Mouse (Mus musculus): ENCODE measurements around the gene Flvcr1.
A peak's percentile ranks its signal among the peaks of the same experiment; 100 is the strongest.

Gene Flvcr1

DNA sequence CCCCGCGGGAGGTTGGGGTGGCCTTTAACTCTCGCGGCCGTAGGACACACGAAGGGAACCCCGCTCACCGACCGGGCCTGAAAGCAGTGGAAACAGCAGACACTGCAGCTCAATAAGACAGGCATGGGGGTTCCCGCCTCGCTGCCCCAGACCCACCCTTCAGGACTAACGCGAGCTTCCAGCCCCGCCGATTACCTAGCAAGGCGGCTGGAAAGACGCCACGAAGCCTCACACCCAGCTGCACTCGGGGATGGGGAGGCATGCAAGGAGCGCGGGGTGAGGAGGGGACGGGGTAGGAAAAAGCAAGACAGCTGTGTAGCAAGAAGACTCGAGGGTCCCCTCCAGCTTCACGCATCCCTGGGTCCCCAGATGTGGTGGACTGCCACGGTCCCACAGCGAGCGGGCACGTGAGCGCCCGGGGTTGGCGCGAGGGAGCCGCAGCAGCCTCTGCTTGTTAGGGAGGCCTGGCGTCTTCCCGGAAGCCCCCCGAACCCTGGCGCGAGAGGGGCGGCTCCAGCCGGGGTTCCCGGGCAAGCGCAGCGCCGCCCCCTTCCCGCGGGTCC is 47.4 kb downstream of the Flvcr1 start:
- peak; percentile 44 for DNase-seq

DNA sequence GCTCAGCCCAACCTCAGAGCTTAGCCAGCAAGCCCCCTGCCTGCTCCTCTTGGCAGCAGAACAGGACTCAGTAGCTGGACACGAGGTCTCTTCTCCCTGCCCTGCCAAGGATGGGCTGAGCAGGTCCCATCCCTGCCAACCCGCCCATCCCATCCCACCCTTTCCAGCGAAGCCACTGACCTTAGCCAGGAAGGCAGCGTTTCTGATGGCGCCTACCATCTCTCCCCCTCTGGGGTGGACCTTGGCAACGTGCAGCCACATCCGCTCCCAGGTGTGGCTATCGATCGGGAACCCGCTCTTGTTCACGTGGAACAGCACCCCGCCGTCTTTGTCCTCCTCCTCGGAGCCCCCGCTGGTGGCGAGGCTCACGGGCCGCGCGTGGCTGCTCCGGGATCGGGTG is 48.0 kb downstream of the Flvcr1 start:
- DNase-seq, result no peak

DNA sequence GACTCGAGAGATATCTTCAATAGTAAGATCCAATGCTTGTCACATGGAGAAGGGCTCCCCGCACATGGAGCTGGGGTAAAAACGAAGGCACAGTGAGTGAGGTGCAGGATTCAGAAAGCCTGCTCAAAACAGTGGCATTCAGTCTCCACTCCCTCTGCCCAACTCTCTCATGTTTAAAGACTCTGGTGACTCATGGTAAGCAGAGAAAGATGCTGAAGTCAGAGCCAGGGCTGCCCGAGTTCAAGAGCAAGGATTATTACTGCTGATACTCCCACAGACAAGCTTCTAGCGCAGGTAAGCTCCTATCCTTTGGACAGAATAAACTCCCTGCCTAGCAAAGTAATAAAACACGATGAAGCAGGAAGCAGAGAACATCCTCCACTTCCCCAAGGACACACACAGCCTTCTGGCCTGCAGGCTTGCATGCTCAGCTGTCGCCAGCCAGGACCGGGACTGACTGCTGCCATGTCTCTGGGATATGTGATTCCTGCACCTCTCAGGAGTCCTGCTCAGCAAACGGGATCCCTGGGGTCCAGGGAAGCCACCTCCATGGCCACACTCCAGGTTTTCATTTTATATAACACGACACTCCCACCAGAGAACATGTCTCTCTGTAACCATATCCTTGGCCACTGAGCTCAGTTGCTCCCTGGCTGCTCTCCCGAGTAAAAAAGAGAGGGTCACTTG is 48.9 kb downstream of the Flvcr1 start:
- no peak for DNase-seq

DNA sequence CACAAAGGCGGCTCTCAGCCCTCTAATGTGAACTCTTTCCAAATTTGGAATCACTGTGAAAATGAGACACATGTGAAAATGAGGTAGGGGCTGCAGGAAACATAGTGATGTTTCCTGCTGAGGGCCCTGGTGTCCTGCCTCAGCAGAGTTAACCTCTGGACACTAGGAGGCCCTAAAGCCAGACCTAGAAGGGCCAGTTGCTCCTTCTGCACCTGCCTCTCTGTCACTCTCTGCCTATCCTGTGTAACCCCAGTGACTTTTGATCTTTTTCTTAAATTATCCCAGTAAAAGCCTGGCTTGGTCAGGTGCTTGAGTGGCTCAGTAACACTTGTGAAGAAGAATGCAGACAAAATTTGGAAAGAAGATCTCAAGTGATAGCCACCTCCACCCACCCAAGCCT is 51.1 kb downstream of the Flvcr1 start:
- no peak for DNase-seq

DNA sequence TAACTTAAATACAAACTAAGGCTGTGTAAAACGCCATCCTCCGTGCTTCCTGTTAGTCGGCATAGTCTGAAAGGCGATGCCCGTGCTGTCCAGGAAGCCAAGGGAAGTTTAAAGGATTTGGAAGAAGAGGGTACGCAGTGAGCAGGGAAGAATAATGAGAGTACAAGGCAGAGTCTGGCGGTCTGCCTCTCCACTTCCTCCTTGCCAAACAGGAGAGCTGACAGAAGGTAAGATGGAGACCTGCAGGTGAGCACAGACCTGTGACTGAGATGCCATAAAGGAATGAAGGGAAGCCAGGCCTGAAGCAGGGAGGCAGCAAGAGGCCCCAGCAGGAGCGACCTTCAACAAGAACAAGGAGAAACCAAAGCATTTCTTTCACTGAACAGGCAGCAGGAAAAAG is 51.8 kb downstream of the Flvcr1 start:
- no peak for DNase-seq

DNA sequence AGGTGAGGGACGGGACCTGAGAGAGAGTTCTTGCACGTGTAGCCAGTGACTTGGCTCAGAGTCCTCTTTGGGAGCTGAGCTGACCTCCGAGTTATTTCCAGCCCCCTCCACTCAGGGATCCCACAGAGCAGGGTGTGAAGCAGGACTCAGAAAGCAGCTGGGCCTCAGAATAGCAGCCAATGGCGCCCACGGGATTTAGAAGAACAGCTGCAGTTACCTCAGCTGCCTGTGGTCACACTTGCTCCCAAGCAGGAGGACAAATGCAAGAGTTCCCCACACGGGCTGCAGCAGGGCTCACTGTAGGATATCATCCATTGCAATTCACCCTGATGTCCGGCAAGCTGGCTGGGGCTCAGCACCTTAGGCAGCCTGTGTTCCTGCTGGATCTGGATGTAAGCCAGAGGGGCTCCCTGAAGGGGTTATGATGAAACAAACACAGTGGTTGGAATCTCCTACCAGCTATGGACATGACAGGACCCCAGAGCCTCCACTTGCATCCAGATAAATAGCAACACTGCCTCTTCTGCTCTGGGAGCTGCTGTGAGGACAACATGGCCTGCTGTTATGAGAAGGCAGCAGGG is 53.3 kb downstream of the Flvcr1 start:
- DNase-seq, result no peak

DNA sequence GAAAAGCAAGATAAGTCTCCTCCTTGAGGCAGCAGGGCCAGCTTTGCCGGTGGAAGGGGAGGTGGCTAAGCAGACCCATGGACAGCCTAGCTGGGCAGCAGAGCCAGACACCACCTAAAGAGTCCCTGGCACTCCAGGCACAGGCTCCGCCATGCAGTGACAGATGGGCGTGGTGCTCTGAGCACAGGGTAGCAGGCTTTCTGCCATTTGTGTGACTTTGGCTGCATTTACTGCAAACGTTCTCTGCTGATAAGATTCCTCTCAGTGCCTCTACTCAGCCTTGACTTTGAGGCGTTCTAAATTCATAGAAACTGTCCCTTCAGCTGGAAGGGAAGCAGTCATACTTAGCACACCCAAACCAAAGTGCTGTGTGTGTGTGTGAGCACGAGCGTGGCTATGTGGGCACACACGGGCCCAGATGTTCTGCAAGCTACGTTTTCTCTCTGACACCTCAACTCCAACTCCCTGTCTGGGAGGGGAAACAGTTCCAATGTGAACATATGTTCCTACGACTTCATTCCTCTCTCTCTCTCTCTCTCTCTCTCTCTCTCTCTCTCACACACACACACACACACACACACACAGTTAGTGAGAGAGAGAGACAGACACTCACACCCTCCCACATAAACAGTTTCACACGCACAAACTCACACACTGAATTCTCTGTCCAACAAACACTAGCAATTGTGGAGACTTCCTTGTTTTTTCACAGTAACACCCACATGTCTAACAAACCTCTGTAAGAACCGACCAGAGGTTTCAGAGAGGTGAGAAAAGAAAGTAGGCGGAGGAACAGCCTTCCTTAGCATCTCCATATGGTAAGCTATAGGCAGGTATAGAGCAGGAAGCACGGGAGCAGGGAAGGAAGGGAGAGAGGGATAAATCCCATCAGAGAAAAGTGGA is 54.0 kb downstream of the Flvcr1 start:
- DNase-seq, result no peak

GRCm38 (mm10) chr1:190968010-190968409 is 57.9 kb downstream of the Flvcr1 start:
- DNase-seq, result no peak

DNA sequence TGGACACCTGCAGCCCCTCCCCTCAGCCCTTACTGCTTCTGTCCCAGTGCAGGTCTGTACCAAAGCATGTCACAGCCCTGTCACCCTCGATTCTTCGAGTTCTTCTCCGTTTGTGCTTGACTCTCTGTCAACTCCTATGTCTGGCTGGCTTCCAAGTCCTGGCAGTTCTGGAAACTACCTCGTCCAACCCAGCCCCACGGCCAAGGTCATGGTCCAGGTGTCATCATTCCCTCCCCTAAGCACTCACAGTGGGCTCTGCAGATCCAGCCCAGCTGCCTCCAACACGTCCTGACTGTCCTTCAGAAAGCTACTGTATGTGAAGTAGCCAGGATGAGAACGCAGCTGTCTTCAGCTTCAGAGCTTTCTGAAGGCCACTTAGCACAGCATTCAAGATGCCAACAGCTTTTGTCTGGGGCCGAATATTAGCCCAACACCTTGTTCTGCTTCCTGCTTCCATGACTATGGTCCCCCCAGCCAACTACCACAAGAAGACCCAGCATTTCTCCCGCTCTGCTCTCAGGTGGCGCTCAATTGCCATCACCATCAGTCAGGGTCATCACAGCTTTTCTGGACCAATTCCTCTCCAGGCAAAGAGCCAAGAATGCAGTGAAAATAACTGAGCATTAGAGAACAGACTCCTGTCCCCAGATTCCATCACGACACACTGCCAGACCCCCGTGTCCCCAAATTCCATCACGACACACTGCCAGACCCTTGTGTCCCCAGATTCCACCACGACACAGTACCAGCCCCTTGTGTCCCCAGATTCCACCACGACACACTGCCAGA is 60.8 kb downstream of the Flvcr1 start:
- DNase-seq, result no peak

DNA sequence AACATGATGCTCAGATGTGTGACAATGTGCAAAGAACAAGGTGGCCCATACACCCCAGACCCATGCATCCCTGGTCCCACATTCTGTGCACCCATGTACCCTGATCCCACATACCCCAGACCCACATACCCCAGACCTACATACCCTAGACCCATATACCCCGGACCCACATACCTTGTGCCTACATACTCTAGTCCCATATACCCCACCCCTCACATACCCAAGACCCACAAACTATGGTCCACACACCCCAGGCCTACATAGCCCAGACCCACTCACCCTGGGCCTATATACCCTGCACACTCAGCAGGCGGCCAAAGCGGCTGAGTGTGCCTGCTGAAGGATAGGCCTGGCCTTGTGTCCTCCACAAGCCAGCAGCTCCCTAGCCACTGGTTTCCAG is 63.2 kb downstream of the Flvcr1 start:
- DNase-seq, result no peak

- DNase-seq, result no peak
These were observed 67.1 kb downstream of the Flvcr1 start for GRCm38 (mm10) chr1:190958821-190959220.

Data from thymus, postnatal 14 days (tissue).